Mouse (Mus musculus) T-helper 17 cell (primary cell): ENCODE data around the gene Gpn2.

Experiments used
- in situ Hi-C, 2 experiments: fragments of 300-600 bp; cut with MboI, MseI; formaldehyde crosslinking; loops; 1 replicate in 1 of 2; 2 replicates in 1 of 2; pipeline ENCODE4 v1.15.1; 2025; ENCODE audit warnings: high pct_unique_total_duplicates in 2 of 2

Gpn2 gene

GRCm38 (mm10) chr4:133584059-133584951 lies at the start of gene Gpn2:
Gpn2 (plus strand) TSS chr4:133584362.
- in situ Hi-C loops: no loop called here

DNA sequence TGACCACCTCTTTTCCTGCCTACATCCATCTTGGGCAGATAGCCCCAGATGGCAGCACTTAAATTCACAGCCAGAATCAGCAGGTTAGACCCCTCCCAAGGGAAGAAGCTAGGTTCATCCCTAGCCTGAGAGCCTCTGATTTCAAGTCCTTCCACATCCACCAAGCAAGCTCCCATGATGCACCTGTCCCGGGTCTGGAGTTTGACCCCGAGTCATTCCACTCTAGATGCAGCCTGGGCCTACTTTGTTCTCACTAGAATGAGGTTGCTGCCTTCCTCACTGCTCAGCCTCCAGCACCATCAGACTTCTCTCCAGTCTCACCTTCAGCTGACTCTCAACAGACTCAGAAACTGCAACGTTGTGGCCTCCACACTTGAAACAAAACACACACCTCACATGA lies 48.1 kb upstream of the Gpn2 start:
- in situ Hi-C loops: no loop called here

DNA sequence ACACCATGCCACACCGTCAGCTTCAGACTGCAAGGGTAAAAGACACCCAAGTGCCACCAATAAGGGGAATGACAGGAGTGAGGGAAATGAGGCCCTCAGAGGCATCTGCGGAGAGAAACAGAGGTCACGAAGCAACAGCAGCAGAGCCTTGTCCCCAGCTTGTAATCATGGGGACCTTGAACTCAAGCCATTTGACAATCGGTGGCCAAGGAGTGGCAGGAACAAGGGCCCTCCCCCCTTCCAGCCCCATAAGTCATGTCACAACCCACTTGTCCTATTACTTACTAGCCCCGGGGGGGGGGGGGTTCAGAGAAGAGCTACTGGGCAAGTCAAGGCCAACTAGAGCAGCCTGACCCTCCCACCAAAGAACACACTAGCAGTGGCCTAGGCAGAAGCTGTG lies 47.5 kb upstream of the Gpn2 start:
- in situ Hi-C loops: no loop called here

DNA sequence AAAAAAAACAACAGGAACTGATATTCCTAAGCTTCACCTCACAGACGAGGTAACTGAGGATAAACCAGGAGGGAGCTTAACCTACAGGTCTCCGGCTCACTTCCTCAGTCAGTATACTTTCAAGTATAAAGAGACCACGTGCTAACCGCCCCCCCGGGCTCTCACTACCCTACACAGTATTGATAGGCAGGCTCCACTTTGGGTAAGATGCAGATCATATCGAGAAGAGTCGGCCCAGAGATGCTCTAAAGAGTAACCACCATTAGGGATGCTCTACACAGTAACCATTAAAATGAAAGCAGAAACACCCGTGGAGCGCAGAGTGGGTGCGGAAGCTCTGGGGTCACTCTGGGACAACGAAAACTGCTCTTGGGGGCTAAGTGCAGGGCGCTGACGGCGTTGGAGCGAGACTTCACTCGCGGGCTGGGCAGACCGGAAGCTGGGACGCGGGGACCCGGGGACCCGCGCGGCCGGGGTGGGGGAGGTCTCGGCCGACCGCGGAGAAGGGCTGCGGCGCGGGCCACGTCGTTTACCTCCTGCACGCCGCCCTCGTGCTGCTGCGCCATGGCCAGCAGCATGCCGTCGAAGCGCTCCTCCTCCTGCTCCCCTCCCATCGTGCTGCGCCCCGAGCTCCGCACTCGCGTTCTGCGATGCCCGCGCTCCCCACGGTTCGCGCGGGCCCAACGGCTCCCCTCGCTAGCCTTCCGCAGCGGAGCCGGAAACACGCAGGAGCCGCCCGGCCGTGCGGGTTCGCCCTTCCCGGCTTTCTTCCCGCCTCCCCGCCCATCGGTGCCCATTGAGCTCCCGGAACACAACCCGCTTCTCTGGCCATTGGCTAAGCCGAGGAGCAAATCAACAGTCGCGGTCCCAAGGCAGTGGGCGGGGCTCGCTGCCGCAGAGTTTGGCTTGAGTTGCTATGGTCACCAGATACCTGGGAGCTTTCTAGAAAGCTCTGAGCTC lies 38.6 kb upstream of the Gpn2 start, which contains the start of gene Nudc:
TSS of gene Nudc (minus strand) at position 725 of the 960 bp plus-strand sequence.
- in situ Hi-C loops: no loop called here

DNA sequence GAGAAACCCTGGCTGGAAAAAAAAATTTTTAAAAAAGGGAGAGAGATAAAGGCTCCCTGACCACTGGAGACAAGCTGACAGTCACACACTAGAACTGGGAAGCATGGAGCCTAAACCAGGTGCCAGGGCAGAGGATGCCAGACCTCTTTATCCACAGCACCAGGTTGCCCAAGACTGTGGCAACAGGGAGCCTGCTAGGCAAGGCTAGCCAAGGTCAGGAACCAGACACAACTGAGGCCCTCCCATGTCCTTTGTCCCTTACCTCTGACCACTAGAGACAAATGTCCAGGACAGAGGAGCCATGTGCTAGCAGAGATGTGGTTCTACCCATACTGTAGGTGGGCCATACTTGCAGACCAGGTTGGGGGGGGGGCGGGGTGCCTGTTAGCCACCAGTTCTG lies 32.1 kb upstream of the Gpn2 start:
- in situ Hi-C loops: no loop called here

DNA sequence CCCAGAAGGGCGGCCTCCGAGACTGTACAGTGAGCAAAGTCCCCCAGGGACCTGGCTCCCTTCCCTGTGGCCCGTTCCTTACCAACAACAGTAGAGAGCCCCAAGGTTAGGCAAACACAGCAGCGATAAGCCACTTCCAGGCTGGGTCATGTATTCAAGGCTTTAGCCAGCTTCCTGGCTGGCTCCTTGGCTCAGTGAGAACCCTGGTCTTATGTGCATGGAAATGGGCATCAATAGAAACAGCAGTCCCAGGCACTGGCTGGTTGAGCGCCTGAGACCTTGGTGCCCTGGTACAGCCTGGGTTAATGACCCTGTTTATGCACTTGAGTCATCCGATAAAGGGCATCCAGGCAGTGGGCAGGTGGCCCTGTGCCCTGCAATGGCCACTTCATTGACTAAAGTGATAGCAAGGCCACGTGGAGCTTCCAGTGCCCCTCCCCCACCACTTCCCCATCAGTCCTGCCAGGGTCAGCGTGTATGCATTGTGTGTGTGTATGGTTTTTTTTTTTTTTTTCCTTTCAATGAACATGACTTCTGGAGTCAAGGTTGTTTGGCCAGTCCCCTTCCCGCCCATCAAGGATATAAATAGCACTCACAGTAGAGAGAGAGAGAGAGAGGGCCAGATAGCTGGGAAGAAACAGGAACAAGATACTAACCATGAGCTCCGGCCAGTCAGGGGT lies 31.3 kb upstream of the Gpn2 start, which contains the start of gene Nr0b2:
TSS of gene Nr0b2 (plus strand) at position 609 of the 680 bp plus-strand sequence.
- in situ Hi-C loops: no loop called here

DNA sequence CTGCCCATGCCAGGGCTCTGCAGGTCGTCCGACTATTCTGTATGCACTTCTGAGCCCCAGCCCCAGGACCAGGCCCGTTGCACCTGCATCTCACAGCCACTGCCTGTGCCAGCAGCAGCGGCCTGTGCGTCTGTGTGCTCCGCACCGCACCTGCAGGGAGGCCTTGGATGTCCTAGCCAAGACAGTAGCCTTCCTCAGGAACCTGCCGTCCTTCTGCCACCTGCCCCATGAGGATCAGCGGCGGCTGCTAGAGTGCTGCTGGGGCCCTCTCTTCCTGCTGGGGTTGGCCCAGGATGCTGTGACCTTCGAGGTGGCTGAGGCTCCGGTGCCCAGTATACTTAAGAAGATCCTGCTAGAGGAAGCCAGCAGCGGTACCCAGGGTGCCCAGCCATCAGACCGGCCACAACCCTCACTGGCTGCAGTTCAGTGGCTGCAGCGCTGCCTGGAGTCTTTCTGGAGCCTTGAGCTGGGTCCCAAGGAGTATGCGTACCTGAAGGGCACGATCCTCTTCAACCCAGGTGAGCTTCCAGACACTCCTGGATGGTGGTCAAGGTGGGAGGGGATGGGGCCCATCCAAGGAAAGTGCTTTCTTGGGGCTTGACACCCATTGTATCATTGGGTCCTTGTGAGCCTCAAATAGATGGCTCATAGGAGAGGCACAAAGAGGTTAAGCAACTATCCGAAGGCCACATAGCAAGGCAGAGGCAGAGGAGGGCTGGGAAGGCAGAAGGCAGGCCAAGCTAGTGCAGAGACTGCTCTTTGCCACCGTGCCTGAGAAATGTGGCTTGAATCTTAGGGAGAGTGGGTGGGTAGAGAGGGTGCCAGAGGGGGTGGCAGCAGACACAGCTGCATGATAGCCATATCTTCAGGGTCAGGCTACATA lies 30.5 kb upstream of the Gpn2 start:
- in situ Hi-C loops: no loop called here

- in situ Hi-C loops: no loop called here
Observed at GRCm38 (mm10) chr4:133557041-133557717, 27.0 kb upstream of the Gpn2 start.

DNA sequence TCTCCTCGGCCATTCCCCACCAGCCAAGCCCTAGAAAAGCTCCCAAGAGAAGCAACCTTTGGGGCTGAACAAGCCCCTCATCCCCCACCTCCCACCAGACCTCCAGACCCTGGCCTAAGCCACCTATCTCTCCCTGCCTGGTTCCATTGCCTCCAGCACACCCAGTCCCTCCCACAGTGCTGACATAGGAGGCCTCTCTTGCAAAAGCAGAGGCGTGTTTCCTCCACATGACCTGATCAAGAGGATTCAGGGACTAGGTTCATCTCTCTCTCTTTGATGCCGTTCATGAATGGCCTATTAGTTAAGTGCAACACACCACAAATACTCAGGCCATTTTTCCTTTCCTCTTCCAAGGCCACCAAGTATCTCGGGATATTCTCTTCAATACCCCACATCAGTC lies 24.3 kb upstream of the Gpn2 start:
- in situ Hi-C loops: no loop called here

GRCm38 (mm10) chr4:133561622-133562021 lies 22.5 kb upstream of the Gpn2 start:
- in situ Hi-C loops: no loop called here

DNA sequence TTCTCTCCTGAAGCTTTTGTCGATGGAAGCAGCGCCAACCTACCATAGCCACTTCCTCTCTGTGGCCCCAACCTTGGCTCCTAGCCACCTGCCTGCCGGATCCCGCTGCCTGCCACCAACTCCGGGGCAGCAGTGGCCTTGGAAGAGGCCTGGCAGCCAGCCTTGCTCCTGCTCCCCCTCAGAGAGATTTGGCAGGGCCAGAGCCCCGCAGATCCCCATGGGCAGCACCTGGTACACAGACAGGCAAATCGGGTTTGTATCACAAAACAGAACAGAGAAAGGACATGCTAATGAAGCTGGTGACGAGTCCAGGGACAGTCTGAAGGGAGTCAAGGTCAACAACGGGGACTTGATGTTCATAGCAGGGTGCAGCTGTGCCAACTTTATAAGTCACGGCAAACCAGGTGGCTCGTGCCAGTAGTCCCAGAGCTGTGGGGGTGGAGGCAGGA lies 21.0 kb upstream of the Gpn2 start:
- in situ Hi-C loops: no loop called here

GRCm38 (mm10) chr4:133567251-133567650 lies 16.9 kb upstream of the Gpn2 start:
- in situ Hi-C loops: no loop called here

GRCm38 (mm10) chr4:133569291-133570065 lies 14.7 kb upstream of the Gpn2 start:
- in situ Hi-C loops: no loop called here

- in situ Hi-C loops: no loop called here
Observed at GRCm38 (mm10) chr4:133570066-133570466, 14.1 kb upstream of the Gpn2 start.

GRCm38 (mm10) chr4:133574070-133574842 lies 9.9 kb upstream of the Gpn2 start, which contains the start of gene Gpatch3:
Gpatch3 (plus strand) TSS chr4:133574745.
- in situ Hi-C loops: no loop called here

DNA sequence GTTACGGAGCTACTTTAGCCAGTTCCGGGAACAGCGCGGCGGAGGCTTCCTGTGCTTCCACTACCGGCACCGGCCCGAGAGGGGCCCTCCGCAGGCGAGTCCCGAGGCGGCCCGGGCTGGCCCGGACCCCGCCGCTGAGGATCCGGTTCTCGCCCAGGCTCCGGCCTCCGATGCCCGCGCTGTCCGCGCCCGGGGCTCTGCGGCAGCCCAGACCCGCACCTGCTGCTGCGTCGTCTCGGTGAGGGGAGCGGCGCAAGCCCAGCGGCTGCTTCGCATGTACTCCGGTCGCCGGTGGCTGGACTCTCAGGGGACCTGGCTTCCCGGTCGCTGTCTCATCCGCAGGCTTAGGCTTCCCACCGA lies 9.3 kb upstream of the Gpn2 start:
- in situ Hi-C loops: no loop called here

DNA sequence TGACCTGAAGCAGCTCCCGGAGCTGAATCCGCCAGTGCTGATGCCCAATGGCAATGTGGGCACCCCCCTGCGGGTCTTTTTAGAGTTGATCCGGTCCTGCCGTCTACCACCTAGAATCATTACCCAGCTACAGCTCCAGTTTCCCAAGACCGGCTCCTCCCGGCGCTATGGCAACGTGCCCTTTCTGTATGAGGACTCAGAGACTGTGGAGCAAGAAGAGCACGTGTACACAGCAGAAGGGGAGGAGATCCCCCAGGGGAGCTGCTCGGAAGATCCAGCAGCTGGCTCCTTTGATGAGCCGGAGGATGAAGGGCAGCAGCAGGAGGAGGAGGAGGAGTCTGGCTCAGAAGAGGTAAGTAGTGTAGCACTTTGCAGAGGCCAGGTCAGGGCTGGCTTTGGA lies 6.2 kb upstream of the Gpn2 start:
- in situ Hi-C loops: no loop called here

DNA sequence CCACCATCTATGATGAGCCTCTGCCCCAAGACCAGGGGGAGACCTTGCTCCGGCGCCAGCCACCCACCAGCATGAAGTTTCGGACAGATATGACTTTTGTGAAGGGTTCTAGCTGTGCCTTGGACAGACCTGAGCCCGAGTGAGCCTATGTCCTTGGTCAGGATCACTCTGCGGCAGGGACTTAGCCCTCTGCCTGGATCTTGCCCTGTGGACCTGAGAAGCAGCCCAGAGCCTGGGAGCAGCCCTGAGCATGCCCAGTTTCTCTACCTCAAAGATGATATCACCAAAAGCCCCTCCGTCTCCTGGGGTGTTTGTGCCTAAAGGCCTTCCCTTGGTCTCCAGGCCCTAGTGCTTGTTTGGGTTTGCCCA lies 488 bp upstream of the Gpn2 start:
- in situ Hi-C loops: no loop called here
